Mouse (Mus musculus): ENCODE data around the gene Slc25a1. TPM values are rescaled to one million over a fixed set of nuclear protein-coding genes. Genes with fewer than 3 reads are reported as not detected.

The Slc25a1 gene
- polyA plus RNA-seq, 1 experiment: 46.1 TPM

DNA sequence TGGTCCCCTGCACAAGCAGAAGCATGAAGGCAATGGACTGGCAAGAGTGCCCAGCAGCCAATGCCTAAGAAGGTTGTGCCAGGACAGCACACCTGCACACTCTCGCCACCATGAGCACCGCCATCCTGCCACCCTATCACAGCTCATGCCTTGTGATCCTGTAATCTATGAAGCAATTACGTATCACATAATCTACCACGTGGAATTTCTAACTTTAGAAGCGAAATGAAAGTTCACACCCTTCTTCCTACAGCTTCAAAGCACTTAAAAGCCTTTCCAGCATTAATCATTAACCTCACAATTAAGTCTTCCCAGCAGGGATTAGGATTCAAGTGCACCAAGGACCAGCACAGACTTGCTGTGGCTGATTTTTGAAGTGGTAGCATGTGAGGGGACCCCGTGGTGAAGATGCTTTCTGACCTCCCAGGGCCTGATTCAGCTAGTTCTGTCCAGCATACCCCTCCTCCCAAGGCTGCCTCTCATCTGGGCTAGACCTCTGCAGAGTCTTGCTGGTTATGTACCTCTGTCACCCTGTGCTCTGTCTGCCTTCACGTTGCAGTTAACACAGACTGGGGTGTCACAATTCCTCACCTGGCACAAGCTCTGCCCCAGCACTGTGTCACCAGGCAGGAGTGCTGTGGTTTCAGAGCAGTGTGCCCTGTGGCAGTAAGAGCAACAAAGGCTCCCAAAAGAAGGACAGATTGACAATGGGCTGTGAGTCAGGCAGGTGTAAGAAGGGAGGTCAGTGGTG is 17.2 kb upstream of the Slc25a1 start:
- no peak overlapping the region for H3K27ac ChIP-seq (ENCODE audit: insufficient read depth, low read length)
- no peak for DNase-seq (ENCODE audit: low read depth in 1 of 2, low spot score in 2 of 2)
- 65% methylated on average over 7 of the region's 7 CpGs for WGBS
- H3K4me3 ChIP-seq (ENCODE audit: extremely low read depth, insufficient read depth, insufficient read length): no peak overlapping the region
- H3K36me3 ChIP-seq (ENCODE audit: control insufficient read depth, insufficient read depth, low read length): no peaks in the 10 kb centered on the region
- TF ChIP-seq CTCF (IDR thresholded peaks at IDR 0.05; ENCODE audit: extremely low read depth, insufficient read depth, insufficient read length, insufficient replicate concordance): no peak
- no peak for TF ChIP-seq POLR2A (IDR thresholded peaks at IDR 0.05; ENCODE audit: low read depth, low read length)
- H3K27me3 ChIP-seq (ENCODE audit: control insufficient read depth, insufficient read depth, low read length): no peaks in the 10 kb centered on the region
- H3K4me1 ChIP-seq (ENCODE audit: control insufficient read depth, insufficient read depth, insufficient read length): no peaks in the 10 kb centered on the region

DNA sequence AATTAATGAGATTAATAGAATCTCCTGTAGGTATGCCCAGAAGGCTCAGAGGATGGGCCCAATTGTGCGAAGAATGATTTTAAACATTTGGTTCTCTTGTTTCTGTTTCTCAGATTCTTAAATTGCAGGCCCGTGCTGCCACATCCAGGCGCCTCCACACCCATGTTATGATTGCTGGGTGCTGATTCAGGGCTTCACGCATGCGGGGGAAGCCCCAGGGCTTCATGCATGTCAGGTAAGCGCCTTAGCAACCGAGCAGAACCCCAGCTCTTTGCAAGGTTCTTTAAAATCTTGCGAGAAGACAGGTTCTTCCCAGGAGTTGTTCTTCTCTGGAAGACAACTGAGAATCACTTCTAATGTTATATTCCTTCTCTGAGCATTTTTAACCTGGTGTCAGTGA is 15.4 kb upstream of the Slc25a1 start:
- WGBS: 84% methylated on average over 8 of the region's 8 CpGs
- Histone ChIP-seq H3K4me3 (ENCODE audit: extremely low read depth, insufficient read depth, insufficient read length) (no peak overlapping the region), H3K27ac (ENCODE audit: insufficient read depth, low read length) (no peak overlapping the region), H3K4me1 (ENCODE audit: control insufficient read depth, insufficient read depth, insufficient read length) (no peaks in the 10 kb centered on the region), H3K27me3 (ENCODE audit: control insufficient read depth, insufficient read depth, low read length) (no peaks in the 10 kb centered on the region), H3K36me3 (ENCODE audit: control insufficient read depth, insufficient read depth, low read length) (no peaks in the 10 kb centered on the region)
- TF ChIP-seq CTCF (IDR thresholded peaks at IDR 0.05; ENCODE audit: extremely low read depth, insufficient read depth, insufficient read length, insufficient replicate concordance) (no peak), POLR2A (IDR thresholded peaks at IDR 0.05; ENCODE audit: low read depth, low read length) (no peak)
- DNase-seq (ENCODE audit: low read depth in 1 of 2, low spot score in 2 of 2): no peak

GRCm38 (mm10) chr16:17939255-17939751 is 11.3 kb upstream of the Slc25a1 start:
- Histone ChIP-seq H3K27ac (ENCODE audit: insufficient read depth, low read length) (no peak overlapping the region), H3K4me1 (ENCODE audit: control insufficient read depth, insufficient read depth, insufficient read length) (peaks cover 2% of the 10 kb centered on the region; the same call in 1 of the 2 replicates), H3K4me3 (ENCODE audit: extremely low read depth, insufficient read depth, insufficient read length) (no peak overlapping the region), H3K36me3 (ENCODE audit: control insufficient read depth, insufficient read depth, low read length) (no peaks in the 10 kb centered on the region), H3K27me3 (ENCODE audit: control insufficient read depth, insufficient read depth, low read length) (no peaks in the 10 kb centered on the region)
- WGBS: 36% methylated on average over 9 of the region's 9 CpGs
- TF ChIP-seq CTCF (IDR thresholded peaks at IDR 0.05; ENCODE audit: extremely low read depth, insufficient read depth, insufficient read length, insufficient replicate concordance) (no peak), POLR2A (IDR thresholded peaks at IDR 0.05; ENCODE audit: low read depth, low read length) (no peak)
- DNase-seq (ENCODE audit: low read depth in 1 of 2, low spot score in 2 of 2): no peak

DNA sequence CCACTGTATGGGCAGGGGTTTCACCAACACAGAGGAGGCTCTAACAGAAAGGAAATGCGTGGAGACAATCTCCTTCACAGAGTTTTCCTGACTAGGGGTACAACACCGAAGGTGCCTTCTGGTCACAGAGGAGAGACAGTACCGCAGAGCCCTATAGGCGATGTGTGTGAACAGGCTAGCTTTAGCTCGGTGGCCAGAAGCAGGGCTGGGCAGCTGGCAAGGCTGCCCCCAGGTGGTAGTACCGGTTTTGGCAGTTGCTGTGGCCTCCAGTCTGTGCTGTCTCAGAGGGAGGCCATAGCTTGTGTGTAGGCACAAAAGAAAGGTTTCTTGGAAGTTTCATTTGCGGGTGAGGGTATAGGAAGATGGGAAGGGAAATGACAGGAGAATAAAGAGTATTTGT is 10.8 kb upstream of the Slc25a1 start:
- Histone ChIP-seq H3K36me3 (ENCODE audit: control insufficient read depth, insufficient read depth, low read length) (no peaks in the 10 kb centered on the region), H3K27me3 (ENCODE audit: control insufficient read depth, insufficient read depth, low read length) (no peaks in the 10 kb centered on the region), H3K27ac (ENCODE audit: insufficient read depth, low read length) (no peak overlapping the region), H3K4me1 (ENCODE audit: control insufficient read depth, insufficient read depth, insufficient read length) (peaks cover 2% of the 10 kb centered on the region; the same call in 1 of the 2 replicates), H3K4me3 (ENCODE audit: extremely low read depth, insufficient read depth, insufficient read length) (no peak overlapping the region)
- peak; percentile 90 for TF ChIP-seq CTCF (IDR thresholded peaks at IDR 0.05; ENCODE audit: extremely low read depth, insufficient read depth, insufficient read length, insufficient replicate concordance)
- TF ChIP-seq POLR2A (IDR thresholded peaks at IDR 0.05; ENCODE audit: low read depth, low read length): no peak
- peak in 1 of 2 experiments; percentile 72 for DNase-seq (ENCODE audit: low read depth in 1 of 2, low spot score in 2 of 2)
- 8% methylated on average over 7 of the region's 7 CpGs for WGBS

DNA sequence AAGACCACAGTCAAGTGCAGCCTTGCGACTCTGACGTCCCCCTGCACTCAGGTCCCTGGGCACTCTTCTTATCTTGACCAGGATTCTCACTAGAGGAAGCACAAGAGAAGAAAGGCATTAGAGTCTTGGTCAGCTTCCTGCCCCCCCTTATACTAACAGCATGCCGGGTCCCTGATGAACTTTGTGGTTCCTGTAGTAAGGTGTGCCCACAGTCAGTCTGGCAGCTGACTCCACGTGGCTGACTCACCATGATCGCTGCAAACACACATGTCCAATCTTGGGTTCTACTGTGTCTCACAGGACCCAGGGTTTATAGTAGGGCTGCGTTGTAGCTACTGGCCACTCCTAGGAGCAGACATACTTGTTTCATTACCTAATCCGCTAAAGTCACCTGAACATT is 10.2 kb upstream of the Slc25a1 start:
- Histone ChIP-seq H3K4me1 (ENCODE audit: control insufficient read depth, insufficient read depth, insufficient read length) (peaks cover 2% of the 10 kb centered on the region; the same call in 1 of the 2 replicates), H3K27ac (ENCODE audit: insufficient read depth, low read length) (no peak overlapping the region)

GRCm38 (mm10) chr16:17936776-17937175 is 8.8 kb upstream of the Slc25a1 start:
- Histone ChIP-seq H3K27ac (ENCODE audit: insufficient read depth, low read length) (no peak overlapping the region), H3K36me3 (ENCODE audit: control insufficient read depth, insufficient read depth, low read length) (no peaks in the 10 kb centered on the region), H3K4me3 (ENCODE audit: extremely low read depth, insufficient read depth, insufficient read length) (no peak overlapping the region), H3K4me1 (ENCODE audit: control insufficient read depth, insufficient read depth, insufficient read length) (peaks cover 2% of the 10 kb centered on the region; the same call in 1 of the 2 replicates), H3K27me3 (ENCODE audit: control insufficient read depth, insufficient read depth, low read length) (no peaks in the 10 kb centered on the region)
- WGBS: 83% methylated on average over 10 of the region's 10 CpGs
- no peak for TF ChIP-seq POLR2A (IDR thresholded peaks at IDR 0.05; ENCODE audit: low read depth, low read length)
- TF ChIP-seq CTCF (IDR thresholded peaks at IDR 0.05; ENCODE audit: extremely low read depth, insufficient read depth, insufficient read length, insufficient replicate concordance): no peak
- DNase-seq (ENCODE audit: low read depth in 1 of 2, low spot score in 2 of 2): no peak

More for the DNA sequence above, 10.2 kb upstream of the Slc25a1 start:
- Histone ChIP-seq H3K4me3 (ENCODE audit: extremely low read depth, insufficient read depth, insufficient read length) (no peak overlapping the region), H3K36me3 (ENCODE audit: control insufficient read depth, insufficient read depth, low read length) (no peaks in the 10 kb centered on the region), H3K27me3 (ENCODE audit: control insufficient read depth, insufficient read depth, low read length) (no peaks in the 10 kb centered on the region)
- no peak for TF ChIP-seq CTCF (IDR thresholded peaks at IDR 0.05; ENCODE audit: extremely low read depth, insufficient read depth, insufficient read length, insufficient replicate concordance)
- TF ChIP-seq POLR2A (IDR thresholded peaks at IDR 0.05; ENCODE audit: low read depth, low read length): no peak
- no peak for DNase-seq (ENCODE audit: low read depth in 1 of 2, low spot score in 2 of 2)
- WGBS: 49% methylated on average over 7 of the region's 7 CpGs

GRCm38 (mm10) chr16:17934445-17934910 is 6.5 kb upstream of the Slc25a1 start:
- DNase-seq (ENCODE audit: low read depth in 1 of 2, low spot score in 2 of 2): no peak
- H3K36me3 ChIP-seq (ENCODE audit: control insufficient read depth, insufficient read depth, low read length): no peaks in the 10 kb centered on the region
- TF ChIP-seq CTCF (IDR thresholded peaks at IDR 0.05; ENCODE audit: extremely low read depth, insufficient read depth, insufficient read length, insufficient replicate concordance): no peak
- no peak for TF ChIP-seq POLR2A (IDR thresholded peaks at IDR 0.05; ENCODE audit: low read depth, low read length)
- WGBS: 20% methylated on average over 3 of the region's 3 CpGs
- H3K27ac ChIP-seq (ENCODE audit: insufficient read depth, low read length): no peak overlapping the region
- no peak overlapping the region for H3K4me3 ChIP-seq (ENCODE audit: extremely low read depth, insufficient read depth, insufficient read length)
- no peaks in the 10 kb centered on the region for H3K27me3 ChIP-seq (ENCODE audit: control insufficient read depth, insufficient read depth, low read length)
- peaks cover 2% of the 10 kb centered on the region; the same call in 1 of the 2 replicates for H3K4me1 ChIP-seq (ENCODE audit: control insufficient read depth, insufficient read depth, insufficient read length)
